Mouse (Mus musculus) embryo, embryonic 11 days (tissue): ENCODE measurements around the gene Gpr137.

Source experiments
- DNase-seq: peaks from one replicate; pipeline ENCODE4 v3.0.0-alpha.2; 2015

The Gpr137 gene

DNA sequence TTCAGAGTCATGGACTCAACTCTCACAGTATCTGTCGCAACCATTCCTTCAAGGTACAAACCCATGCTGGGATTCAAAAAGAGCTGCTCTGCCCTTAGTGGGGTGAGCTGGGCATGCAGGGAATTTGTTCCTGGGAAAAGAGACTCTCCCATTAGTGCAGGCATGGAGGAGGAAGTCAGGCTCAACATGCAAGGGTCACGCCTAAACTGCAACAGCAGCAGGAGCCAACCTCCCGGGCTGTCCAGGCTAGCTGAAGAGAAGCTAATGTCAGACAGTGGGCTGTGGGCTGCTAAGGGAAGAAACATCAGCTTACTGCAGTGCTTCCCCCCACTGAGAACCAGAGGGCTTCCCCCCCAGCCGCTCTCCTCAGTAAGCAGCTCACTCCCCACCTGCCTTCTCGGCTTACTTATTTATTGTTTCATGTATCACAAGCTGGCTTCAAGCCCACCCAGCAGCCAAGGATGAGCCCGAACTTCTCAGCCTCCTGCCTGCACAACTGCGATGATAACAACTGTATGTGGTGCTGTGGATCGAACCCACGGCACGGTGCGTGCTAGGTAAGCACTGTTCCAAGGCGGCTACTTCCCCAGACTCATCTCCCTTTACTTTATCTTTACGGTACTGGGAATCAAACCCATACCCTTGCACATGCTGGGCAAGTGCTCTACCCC is 30.1 kb upstream of the Gpr137 start:
- no peak for DNase-seq

DNA sequence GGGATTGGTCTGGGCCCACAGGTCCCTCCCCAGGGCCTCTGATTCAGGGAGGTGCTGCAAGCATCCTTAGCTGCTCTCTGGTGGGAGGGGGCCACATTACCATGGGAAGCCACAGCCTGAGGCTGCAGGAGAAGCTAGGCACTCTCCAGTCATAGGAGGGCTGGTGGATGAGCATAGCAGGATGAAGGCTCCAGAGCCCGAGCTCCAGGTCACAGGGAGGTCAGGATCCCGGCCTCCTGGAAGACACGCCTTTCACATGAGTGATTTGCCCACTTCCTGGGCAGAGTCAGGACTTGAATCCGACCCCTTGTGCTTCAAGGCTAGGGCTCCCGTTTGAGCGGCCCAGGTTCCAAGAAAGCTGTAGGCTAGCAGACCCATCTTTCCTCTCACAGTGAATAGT is 29.4 kb upstream of the Gpr137 start:
- DNase-seq: peak; percentile 27

DNA sequence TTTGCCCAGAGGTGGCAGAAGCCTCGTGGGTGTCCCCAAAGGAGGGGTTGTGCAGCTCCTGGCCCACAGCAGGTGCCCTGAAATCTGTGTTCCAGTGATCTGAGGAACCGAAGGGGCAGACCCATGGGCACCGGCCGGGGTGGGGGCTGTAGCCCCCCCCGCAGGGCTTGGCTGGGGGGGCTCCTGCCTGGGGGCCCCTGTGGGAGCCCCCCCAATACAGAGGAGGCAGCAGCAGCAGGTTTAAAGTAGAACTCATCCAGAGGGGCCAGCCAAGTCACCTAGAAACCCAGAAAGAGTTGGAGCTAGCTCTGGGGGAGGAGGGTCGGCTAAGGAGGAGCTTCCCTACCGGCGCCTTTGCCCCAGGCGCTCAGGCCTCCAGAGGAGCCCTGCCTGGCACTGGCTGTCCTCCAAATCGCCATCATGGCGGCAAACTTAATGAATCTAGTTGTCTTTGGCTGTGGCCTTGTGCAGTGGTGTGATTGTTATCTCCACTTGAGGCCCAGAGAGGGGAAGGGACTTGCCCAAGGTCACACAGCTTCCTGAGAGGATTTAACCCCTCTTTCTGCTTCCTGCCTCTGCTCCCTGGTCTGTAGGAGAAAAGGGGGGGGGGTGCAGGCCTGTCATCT is 28.3 kb upstream of the Gpr137 start:
- peak; percentile 24 for DNase-seq

DNA sequence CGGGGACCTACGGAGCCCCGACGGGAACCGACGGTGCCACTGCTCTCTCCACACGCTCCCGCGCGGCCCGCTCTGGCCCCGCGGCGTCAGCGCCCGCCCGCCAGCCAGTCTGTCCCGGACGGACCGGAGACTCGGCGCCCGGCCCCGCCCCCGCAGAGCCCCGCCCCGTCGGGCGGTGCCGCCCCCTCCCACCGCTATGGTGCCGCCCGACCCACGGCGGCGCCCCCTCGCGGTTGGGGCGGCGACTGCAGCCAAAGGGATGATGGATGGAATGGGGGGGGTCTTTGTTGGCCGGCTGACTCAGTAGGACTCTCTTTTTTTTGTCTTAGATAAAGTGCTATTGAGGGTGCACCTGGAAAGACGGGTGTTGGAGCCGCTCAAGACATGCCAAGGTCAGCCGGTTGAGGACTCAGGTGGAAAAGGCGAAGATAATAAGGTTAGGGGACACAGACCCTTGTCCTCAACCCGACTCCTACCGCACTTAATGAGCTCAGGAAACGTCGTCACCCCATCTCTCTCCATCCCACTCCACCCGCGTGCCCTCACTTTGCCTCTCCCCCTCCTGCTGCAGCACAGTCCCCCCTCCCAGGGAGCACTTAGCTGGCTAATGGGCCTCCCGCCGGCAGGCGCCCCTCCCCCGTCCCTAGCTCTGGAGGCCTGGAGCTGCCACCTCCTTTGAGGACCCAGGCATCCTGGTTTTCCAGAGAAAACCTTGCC is 27.5 kb upstream of the Gpr137 start:
- peak; percentile 76 for DNase-seq

DNA sequence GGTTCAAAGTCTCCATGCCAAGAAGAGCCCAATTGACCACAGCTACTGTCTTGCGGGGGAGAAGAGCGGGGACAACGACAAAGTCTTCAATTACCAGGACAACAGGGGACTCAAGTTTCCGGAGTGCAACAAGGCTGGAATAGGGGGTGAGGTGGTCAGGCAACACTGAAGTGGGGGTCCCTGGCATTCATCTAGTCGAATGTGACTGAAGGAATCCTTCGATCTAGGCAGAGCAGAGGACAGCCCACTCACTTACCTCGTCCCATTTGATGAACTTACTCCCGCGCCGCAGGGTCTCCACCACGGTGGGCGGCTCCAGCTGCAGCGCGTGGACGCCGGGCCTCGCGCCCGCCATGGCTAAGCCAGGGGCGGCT is 27.0 kb upstream of the Gpr137 start:
- no peak for DNase-seq

DNA sequence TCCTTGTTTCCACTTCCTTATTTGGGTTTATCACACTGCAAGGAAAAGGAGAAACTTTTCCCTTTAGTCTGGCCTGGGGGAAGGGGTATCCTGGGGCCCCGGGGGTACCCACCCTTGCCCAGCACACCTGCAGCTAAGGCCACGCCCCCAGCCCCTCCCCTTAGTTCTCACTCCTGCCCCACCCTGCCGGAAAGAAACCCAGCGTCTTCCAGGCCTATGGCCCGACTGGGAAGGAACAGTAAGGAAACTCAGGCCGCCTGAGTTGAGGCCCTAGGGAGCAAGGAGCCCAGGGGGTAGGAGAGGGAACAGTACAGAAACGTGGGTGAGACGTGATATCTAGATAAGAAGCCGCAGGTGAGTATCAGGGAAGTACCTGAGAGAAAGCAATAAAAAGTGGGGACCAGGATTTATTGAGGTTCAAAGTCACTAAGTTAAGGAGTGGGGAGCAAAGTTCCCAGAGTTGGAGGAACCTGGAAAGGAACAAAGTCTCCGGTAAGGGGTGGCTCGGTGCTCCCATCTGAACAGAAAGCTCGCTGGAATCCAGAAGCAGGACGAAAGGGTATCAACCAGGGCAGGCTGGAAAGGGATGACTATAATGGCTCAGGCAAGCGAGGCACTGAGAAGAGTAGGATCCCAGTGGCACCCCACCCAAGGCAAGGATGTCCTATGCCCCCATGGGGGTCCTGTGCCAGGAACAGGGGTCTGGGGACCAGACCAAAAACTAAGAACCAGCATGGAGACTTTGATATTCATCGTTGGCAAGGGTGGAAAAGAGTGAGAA is 26.4 kb upstream of the Gpr137 start:
- DNase-seq: no peak

DNA sequence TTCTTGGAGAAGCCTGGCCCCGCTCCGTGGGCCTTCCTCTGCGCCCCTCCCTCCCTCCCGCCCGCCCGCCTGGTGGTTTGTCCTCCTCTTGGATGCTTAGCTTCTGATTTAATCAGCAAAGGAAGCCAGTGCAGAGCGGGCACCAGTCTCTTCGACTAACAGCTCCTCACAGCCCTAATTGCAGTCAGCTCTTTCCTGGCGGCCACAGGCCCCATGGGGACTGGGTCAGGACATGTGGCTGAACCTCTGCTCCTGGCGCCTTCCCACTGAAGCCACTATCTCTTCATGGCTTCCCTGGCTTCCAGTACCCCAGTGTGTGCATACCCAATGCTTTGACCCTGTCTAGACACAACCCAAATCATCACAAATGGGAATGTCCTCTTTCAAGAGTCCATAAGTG is 14.2 kb upstream of the Gpr137 start:
- DNase-seq: no peak

DNA sequence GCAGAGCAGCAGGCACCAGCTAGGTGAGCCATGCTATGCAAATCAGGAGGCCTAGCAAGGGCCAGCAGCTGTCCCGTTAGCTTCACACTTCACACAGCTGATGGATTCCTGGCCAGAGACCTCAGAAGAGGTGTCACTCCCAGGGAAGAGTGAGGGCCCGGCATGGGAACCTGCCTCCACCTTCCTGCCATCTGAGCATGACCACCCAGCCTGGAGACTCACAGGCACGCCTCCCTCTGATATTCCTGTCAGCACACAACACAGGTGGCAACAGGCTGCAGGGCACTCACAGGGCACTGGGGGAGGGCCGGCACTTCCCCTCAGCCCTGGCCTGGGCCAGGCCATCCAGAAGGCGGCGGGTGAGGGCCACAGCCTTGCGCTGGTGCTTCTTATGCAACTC is 13.1 kb upstream of the Gpr137 start:
- no peak for DNase-seq

DNA sequence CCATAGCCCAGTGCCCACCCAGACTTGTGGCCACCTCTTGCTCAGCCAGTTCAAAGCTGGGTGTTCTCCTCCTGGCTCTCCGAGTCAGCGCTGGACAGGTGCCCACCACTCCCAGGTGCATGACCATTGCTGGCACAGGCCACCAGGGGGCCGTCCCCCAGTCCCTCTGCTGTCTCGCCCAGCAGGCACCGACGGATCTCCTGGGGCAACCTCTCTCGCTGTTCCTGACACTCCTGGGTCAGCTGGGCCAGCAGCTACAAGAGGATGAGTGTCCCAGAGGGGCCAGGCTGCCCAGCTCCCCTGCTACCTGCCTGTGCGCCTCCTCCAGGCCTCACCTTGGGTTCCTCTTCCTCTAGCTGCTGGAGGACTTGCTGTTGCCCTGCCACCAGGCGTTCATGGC is 11.8 kb upstream of the Gpr137 start:
- peak; percentile 38 for DNase-seq

DNA sequence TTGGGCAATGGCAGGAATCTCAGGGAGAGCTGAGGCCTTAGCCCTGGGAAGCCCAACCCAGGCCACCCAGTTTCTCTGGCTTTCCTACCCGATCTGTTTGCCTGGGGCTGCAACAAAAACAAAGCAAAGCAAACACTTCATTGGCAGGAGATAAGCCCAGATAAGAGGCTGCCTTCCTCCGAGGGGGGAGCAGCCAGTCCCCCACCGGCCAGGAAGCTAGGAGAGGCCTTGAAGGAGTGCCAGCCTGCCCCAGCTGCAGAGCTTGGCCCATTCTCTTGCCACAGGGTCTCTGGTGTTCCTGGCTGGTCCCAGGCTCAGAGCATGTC is 10.4 kb upstream of the Gpr137 start:
- DNase-seq: no peak

DNA sequence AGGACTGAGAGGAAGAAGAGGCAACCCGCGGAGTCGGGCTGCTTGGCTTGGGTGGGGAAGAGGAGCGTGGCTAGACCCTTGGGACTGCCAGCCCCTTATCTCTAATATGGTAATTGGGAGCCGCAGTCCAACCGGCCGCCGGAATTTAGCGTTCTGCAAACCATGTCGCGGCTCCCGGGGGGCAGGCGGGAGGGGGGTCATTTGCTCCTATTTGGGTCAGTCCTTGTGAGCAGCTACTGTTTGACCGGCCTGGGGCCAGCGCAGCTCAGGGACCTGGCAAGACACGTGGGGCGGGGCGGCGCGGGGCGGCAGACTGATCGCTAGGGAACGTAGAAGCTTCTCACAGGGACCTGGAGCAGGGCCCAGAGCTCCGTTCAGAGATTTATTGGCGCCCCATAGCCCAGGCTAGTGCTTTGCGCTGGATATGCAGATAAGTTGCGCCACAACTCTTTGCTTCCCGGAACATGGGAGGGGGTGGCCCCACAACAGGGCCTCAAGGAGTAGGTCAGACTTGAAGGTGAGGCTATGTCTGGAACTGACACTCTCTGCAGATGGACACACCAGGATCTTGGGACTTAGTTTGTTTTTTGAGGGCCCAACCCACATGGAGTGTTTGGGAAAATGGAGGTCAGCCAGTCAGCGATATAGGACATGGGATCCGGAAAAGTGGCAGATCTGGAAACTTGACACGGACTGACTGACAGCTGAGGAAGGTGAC is 9.9 kb upstream of the Gpr137 start:
- peak; percentile 64 for DNase-seq

DNA sequence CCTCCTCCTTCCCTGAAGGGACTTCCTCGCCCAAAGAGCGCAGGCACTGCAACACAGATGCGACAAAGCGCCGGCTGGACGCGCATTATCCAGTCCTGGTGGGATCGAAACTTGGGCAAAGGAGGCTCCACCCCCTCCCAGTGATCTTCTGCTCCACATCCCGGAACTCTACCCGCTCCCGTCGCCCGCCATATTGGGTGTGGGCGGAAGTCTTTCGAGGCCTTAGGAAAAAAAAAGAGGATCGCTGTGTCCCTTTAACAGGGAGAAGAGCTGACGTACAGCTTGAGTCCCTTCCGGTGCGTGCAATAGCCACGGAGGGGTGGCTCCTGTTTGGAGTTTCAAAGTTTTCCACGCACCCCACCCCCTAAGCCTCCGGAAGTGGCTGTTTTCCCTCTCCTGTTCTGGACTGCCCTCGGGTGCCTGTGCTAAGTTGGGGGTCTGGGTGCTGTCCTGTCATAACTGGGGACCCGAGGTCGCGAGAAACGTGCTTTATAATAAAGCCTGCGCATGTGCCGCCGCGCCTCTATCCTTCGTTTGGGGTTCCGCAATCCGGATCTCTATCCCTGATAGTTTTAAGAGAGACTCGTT is 9.2 kb upstream of the Gpr137 start:
- DNase-seq: peak; percentile 96

DNA sequence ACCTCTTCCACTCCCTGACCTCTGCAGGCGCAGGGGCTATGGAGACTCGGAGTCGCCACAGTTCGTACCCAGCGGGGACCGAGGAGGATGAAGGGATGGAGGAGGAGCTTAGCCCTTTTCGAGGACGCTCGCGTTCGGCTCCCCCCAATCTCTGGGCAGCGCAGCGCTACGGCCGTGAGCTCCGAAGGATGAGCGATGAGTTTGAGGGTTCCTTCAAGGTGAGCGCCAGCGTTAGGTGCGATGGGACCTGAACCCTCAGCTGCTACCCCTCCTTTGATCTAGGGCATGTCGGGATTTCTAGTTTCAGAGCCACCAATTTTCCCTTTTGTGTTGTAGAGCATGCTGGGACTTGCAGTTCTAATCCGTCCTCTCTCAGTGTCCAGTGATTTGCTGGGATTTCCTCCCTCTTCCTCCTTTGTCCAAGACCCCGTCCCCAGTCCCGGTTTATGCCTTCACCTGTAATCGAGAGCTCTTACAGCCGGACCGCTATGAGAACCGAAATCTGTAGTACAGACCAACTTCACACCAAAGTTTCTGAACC is 8.4 kb upstream of the Gpr137 start:
- peak; percentile 80 for DNase-seq

DNA sequence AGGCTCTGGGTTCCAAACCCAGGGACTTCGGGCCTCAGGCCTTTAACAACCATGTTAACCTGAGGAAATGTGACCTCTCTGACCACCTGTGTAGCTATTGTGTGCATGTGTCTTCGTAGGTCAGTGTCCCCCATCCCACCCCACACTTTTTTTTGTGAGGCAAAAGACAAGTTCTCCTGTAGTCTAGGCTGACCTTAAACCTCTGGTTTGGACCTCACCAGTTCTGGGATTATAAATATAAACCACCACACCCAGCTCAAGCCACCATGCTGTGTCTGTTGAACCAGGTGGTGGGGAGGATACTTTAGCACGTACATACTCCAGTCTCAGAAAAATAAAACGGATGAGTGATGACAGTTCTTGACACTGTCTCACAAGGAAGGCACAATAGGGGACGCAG is 7.7 kb upstream of the Gpr137 start:
- no peak for DNase-seq

DNA sequence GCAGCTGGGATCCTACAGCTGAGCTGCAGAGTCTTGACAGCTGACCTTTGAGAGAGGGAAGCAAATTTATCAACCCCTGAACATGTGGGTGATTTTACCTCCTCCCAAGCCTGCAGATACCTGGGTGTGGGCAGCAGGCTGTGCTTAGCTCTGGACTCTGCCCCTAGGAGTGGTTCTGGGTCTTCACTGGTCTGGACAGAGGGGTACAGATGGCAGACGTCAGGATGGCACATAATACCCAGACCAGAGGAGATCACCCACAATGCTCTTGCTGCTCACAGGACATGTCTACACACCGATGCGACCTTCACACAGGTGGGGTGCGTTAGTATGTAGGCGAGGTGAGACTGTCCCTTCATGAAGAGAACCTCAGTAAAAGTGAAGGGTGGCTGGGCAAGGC is 7.3 kb upstream of the Gpr137 start:
- DNase-seq: no peak

DNA sequence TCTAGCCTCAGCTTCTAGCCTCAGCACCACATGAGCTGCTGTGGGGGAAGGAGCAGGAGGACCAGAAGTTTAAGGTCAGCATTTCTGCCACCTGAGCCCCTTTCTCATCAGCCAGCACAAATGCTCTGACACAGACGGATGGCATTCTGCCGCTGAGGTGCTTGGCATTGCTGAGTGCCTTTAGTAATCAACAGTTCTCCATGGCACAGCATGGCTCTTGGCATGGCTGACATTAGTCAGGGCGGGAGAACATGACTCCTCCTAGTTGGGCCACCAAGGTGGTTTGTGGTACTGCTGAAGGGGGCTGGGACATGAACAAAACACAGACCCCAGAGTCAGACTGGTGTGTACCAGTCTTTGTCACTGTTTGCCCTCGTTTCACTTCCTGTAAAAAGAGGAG is 5.9 kb upstream of the Gpr137 start:
- DNase-seq: no peak

DNA sequence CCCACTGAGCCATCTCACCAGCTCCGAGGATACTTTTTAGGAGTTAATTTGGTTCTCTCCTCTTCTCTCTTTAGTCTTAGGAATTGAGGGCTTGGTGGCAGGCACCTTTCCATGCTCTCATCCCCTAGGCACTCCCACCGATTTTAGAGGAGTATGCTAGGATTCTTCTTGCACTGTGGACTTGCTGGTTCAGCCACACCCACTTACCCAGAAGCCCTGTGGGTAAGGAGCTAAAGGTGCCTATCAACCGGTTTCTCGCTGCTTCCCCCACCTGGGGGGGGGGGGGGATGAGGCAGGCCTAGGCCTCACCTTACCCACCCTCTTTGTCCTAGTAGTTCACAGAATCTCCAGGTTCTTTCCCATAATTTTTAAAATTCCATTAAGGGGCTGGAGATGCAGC is 5.5 kb upstream of the Gpr137 start:
- no peak for DNase-seq

DNA sequence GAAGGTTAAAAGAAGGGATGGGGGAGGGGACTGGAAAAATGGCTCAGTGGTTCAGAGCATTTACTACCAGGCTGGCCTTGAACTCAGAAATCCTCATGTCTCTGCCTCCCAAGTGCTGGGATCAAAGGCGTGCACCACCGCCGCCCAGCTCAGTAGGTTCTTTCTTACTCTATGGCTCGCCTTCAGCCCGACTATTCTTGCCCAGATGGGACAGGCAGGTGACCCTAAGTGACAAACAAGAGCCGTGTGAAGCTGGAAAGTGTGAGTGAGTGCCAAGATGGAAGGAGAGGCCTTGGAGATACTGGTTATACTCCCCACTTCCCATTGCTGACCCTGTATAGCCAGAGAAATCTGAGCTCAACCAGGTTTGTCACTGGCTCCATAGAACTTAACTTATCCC is 1.4 kb upstream of the Gpr137 start:
- DNase-seq: no peak

DNA sequence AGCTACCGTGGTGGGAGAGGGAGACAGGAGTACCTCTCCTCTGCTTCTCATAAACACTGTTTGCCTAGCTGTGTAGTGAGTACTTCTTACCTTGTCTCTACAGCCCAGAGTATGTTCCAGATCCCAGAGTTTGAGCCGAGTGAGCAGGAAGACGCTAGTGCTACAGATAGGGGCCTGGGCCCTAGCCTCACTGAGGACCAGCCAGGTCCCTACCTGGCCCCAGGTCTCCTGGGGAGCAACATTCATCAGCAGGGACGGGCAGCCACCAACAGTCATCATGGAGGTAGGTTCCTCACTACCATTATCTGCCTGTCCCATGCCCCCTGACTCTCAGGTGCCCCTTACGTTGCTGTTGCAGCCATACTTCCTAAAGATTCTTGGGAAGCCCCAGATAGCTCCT is 484 bp upstream of the Gpr137 start:
- DNase-seq: no peak

DNA sequence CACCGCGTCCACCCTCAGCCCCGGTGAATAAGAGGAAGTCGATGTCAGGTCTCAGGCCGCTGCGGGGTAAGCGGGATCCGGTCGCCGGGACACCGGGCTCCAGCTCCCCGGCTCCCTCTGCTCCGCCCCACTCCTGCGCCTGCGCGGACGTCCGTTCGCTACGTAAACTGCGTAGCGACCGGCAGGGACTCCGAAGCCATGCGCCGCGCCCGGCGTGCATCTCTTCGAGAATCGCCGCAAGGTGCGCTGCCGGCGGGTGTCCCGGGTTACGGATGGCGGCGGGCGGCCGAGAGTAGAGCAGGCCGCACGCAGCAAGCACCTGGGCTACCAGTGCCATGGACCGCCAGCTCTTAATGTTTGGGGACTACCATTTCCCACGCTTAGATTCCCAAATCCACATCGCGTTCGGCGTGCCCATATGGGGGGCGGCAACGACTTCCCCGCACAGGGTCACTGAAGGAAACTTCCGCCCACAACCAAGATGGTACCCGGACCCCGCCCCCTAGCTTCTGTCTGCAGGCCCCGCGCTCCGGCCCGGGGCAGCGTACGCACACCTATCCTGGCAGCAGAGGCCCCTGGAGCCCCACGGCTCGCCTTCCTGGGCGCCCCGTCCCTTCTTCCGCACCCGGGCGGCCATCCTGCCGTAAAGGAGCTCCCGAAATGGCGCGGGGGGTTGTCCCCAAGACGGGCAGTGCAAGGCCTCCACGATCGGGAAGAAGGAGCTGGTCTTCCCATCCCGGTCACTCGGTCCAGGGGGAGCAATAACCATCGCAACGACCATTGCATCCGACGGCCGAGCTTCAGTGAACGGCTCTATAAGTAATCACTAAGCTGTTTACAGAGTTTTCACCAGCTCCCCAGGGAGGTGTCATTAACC is 670 bp downstream of the Gpr137 start, which contains the start of gene Bad:
Gene Bad (plus strand): TSS at position 490 of the 877 bp plus-strand sequence.
- DNase-seq: peak; percentile 95
